Mouse (Mus musculus) embryo, embryonic 11 days (tissue): ENCODE measurements around the gene Iqgap2.

Experiments
- DNase-seq: peaks from one replicate; pipeline ENCODE4 v3.0.0-alpha.2; 2015

Iqgap2 gene

GRCm38 (mm10) chr13:95611752-95612151, 280.0 kb downstream of the Iqgap2 start:
- DNase-seq = no peak

DNA sequence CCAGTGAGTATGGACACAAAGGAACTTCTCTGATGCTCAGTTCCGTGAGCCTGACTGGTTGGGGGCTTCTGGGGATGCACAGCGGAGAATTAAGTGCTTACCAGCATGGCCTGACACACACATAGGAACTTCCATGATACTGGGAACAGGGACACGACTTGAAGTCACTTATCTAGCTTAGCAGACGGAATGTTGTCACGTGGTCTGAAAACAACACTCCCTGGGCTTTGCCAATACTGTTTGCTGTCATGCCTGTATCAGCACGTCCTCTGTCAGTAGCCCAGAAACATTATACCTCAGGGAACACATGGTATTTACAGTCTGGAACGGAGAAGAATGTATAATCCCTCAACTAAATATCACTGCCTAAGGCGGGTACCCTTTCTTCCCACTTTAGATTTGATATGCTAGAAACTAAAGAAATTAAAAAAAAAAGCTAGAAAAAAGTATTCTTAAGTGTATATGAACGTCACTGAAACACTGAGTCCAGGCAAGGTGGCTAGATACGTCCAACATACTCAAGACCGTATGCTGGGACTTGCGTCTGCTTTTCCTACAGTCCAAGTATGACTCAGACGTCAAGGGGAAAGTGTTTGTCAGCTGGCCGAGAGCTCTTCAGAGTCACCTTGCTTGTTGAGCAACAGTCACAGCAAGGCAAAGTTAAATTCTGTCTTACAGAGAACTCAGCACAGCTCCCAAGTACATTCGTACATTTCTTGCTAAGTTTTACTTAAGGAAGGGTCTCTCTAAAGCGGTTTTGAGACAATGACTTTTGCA, 280.7 kb downstream of the Iqgap2 start:
- DNase-seq = no peak

DNA sequence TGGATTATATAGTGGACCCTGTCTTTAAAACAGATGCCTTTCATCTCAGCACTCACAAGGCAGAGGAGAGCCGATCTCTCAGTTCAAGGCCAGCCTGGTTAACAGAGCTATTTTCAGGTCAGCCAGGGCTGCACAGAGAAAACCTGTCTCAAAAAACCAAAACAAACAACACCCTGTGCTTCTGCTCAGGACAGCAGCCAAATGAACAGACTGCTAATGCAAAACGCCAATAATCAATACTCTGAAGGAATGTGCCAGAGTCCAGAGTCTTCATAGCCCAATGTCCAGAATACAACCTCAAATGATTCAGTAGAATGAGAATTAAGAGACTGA, 282.7 kb downstream of the Iqgap2 start:
- no peak for DNase-seq

- DNase-seq = no peak
Measured at GRCm38 (mm10) chr13:95608416-95609087, 283.2 kb downstream of the Iqgap2 start.

DNA sequence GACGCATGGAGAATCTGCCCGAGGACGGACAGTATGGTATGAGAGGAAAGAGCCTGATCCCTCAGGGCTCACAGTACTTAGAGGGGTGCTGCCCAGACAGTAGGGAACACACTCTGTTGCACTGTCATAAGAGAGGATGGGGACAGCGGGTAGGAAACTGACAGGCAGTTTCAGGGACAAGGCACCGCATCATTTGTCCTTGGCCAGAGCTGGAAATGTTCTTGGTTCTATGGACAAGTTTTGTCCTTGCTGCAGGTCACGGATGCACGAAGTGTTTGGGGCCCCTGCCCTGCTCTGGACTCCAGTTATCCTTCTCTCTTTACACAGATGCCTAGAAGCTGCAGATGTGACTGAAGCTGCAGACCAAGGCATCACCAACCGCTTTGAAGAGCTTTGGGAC, 284.7 kb downstream of the Iqgap2 start:
- DNase-seq = no peak

GRCm38 (mm10) chr13:95604288-95604687, 287.4 kb downstream of the Iqgap2 start:
- DNase-seq = no peak

GRCm38 (mm10) chr13:95599833-95600359, 291.8 kb downstream of the Iqgap2 start:
- DNase-seq = no peak

DNA sequence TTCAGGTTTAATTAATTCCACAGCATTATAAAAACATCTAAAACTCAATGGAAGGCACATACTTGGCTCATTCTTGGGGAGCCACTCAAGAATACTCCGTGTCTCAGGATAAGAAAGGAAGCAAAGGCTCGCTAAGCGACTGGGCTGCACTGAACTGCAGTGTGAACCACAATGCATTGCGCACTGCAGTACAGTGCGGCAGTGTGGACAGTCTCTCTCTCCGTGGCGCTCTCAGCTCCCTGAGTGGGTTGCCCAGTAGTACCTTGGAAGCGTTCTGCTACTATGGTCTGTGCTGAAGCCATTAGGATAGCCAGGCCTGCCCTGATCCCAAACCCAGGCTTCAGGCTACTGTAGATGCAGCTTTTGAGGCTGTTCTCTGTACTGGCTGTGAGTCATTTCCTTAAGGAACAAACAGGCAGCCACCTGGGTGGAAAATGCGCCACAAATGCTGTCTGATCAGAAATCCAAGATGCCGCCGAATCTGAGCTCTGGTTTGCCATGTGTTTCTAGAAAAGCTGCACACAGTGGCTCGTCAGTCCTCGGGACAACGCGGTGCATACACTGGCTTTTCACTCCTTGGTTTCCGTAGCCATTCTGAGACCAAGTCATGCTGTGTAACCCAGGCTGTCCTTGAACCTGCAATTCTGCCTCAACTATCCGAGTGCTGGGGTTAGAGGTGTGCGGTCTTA, 293.3 kb downstream of the Iqgap2 start:
- no peak for DNase-seq

GRCm38 (mm10) chr13:95597578-95597977, 294.1 kb downstream of the Iqgap2 start:
- DNase-seq = no peak

DNA sequence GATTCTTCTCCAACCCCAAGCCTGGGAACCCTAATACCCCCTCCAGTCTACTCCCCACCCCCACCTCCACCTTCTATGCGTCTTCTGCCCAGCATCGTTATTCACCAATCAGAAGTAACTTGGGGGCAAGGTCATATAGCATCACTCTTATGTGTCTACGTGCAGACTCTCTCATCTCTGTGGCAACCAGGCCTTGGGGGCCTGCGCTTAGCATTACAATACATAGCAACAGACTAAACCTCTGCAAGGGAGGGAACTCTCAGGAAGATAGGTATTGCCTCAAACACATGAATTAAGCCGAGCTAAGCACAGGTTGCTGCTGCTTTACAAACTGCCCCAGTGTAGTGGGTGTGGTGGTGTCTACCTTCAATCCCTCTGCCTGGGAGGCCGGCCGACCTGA, 295.0 kb downstream of the Iqgap2 start:
- no peak for DNase-seq

DNA sequence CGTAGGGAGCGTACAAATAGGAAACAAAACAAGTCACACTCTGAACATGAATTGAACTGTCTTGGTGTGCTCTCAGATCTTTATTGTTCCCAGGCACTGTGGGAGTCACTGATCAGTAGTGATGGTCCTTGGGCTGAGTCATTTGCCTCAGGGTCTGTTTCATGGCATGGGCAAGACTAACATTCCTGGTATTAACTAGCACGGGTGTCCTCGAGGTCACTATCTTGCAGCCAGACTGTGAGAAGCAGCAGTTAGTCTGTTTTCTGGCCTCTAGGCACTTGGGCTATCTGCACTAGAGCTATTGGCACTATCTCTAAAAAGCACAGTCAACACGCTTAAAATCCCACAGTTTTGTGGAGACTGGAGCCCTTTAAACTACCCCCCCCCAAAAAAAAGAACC, 295.8 kb downstream of the Iqgap2 start:
- no peak for DNase-seq

GRCm38 (mm10) chr13:95595411-95595810, 296.3 kb downstream of the Iqgap2 start:
- no peak for DNase-seq

DNA sequence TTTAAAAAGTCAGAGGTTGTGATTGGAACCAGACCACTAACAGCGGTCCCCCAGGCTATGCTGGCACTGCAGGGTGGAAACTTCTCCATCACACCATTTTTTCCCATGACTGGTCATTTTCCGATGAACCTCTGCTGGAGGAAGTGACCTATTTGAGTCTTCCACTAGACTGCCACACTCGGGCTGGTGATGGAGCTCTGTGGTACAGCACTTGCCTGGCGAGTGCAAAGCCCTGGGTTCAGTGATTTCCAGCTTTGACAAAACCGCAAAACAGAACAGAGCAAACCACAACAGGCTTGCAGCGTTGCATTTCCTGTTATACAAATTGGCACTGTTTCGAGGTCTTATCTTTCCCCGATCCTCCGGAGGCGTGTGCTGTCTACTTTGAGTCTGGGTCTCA, 298.9 kb downstream of the Iqgap2 start:
- no peak for DNase-seq

GRCm38 (mm10) chr13:95591606-95592005, 300.1 kb downstream of the Iqgap2 start:
- no peak for DNase-seq

DNA sequence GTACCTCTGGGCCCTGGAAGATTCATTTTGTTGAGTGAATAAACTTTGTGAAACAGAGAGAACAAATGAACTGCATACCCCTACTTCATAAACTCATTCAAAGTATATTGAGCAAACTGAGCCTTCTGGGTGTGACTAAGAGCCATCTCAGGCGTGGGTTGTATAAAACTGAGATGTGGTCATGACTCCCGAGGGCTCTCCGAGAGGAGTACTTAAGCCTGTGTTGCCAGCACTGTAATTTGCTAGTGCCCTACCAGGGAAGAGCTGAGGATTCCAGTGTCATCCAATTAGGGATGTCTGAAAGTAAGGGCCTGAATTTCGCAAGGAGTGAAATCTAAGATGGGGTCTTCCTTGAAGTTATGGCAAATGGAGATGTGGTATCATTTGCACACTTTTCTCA, 304.1 kb downstream of the Iqgap2 start:
- DNase-seq = no peak

DNA sequence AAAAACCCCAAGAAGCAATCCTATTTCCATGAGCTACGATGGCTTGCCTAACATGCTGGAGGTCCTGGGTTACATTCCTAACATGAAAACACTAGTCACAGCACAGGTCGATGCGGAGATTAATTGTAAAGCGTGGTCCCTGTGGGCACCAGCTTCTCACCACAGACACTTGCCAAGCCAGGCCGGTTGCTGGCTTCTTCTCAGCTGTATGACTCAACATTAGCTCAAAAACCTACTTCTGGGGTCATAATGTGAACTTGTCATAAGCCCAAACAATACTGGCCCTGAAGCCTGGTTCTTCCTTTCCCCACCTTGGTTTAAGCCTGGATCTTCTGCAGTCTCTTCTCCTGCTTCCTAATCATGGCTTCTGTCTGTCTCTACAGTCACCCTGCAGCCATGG, 306.8 kb downstream of the Iqgap2 start:
- DNase-seq = no peak

DNA sequence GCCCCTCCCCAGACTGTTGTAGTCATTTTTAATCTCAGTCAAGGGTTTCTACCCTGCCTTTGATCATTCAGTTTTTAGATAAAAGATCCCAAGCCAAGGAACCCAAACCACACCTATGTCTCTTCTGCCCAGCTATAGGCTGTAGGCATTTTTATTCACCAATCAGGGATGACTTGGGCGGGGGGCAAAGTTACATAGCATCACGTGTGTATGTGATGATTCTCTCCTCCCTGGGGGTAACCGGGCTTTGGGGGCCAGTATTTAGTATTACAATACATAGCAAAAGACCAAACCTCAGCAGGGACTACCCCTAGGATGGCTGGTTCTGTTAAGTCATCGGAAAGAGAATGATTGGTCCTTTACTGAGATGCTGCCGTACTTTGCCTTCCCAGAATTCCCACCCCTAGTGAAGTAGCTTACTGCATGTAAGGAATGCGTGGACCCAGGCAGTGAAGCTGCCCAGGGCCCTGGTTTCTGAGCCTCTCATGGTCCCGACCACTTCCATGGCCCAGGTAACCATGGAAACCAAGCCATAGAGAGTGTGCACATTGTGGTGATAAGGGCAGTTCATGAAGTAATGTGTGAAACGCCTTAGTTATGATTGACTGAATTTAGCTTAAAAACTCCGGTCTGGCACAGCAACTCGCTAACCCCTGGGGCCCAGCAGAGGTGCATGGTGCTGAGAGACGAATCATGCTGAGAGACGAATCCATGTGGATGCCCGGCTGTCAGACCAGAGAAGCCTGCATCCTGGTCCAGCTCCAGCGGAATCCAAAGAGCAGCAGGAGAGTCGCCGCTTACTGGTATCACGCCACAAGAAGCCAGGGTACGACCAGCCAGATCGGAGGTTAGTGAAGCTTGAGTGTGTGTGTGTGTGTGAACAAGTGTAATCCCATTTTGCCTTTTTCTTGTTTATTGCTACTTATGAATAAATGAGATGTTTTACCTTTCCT, 308.2 kb downstream of the Iqgap2 start:
- DNase-seq = peak; percentile 34

GRCm38 (mm10) chr13:95581850-95582249, 309.9 kb downstream of the Iqgap2 start:
- DNase-seq = no peak

DNA sequence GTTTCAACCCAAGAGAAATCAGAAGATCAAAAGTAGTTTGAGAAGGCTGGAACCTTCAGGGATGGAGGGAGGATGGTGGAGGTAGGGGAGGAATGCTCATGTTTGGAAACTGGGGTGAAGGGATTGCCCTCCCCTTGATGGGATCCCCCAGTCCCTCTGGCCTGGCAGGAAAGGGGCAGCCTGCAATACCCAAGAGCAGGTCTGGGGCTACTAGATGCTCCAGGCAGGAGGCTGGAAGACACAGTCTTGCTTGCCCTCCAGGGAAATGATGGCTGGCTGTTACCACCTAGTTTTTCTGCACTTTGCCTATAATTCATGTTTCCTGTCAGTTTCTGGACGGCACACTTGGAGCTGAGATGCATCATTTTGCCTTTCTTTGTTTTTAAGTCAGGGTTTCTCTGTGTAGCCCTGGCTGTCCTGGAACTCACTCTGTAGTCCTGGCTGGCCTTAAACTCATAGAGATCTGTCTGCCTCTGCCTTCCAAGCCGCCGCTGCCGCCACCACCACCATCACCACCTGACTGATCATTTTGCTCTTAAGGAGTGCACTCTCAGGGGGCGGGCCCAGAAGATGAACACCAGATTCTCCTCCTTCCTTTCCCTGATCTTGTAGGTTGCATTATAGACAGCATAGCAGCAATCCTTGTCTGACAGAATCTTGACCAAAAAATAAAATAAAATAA, 313.6 kb downstream of the Iqgap2 start:
- DNase-seq = no peak
